Mouse (Mus musculus) kidney, adult 2 months (tissue): ENCODE measurements around the gene Gpx4.

ENCODE experiments used
- CTCF ChIP-seq: fragments of 200-500 bp; conservative IDR thresholded peaks from 2 replicates; pipeline ENCODE4 v1.5.1; 2011; ENCODE audit warnings: low read depth, mild to moderate bottlenecking, control low read depth, low read length, moderate library complexity, mixed read lengths; ENCODE audit not compliant: insufficient read depth, insufficient read length
- POLR2A ChIP-seq: fragments of 200-500 bp; IDR thresholded peaks from one replicate; pipeline ENCODE4 v1.6.1; 2011; ENCODE audit warnings: low read depth, low read length, control low read depth

DNA sequence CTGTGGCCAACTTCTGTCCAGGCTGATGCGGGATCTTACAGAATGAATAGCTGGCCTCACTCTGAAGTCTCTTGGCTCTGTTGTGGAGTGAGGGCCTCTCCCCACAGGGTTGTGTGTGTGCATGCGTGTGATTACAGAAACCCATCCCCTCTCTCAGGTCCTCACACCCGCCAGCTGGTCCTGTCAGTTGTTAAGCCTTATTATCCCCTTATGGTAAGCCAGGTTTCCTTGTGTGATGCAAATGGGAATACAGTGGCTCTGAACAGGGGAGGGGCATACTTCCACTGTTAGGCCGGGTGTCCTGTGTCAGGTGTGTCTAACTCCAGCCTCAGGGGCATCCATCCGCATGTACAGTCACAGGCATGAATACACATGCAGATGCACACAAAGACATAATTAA, 1.2 kb upstream of the Gpx4 start:
- no peak for TF ChIP-seq CTCF
- no peak for TF ChIP-seq POLR2A
